Mouse (Mus musculus): ENCODE measurements at regions not wholly inside any gene's neighbourhood (a gene's known extent, or its start where the extent isn't known, plus 50 kb on each side); places are given as distances from the start of the nearest gene placed in this dataset.

DNA sequence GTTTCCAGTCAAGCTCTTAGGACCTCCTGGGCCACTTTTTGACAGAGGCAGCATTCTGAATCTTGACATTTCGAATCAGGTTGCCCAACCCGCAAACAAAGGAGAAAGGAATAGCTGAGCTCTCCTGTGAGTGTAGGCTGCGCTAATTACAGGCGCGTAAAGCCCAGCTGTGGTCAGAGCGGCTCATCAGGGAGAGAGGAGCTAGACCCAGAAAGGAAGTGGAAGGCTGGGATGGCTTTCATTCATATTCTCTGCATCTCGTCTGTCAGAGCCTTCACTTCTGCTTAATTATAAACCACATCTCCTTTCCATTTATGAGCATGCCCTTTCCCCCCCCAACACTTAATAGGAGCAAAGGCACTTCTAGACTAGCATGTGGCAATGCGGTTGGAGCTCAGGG, 265.7 kb upstream of the Pkn2 start:
- TF ChIP-seq MAFK (IDR thresholded peaks at IDR 0.05; ENCODE audit: borderline replicate concordance, low read depth, low read length) (no peak), TAL1 (IDR thresholded peaks at IDR 0.05; ENCODE audit: low read length) (no peak), MAZ (IDR thresholded peaks at IDR 0.05; ENCODE audit: low read depth, low read length) (no peak), BHLHE40 (IDR thresholded peaks at IDR 0.05; ENCODE audit: borderline replicate concordance, low read depth, low read length) (no peak), GATA1 (IDR thresholded peaks at IDR 0.05; ENCODE audit: low read depth, low read length) (no peak), CHD1 (IDR thresholded peaks at IDR 0.05; ENCODE audit: low read depth, low read length) (no peak), POLR2AphosphoS5 (IDR thresholded peaks at IDR 0.05; ENCODE audit: borderline replicate concordance, low read depth, low read length) (no peak), NRF1 (IDR thresholded peaks at IDR 0.05; ENCODE audit: insufficient read depth, low read depth, low read length, poor library complexity, severe bottlenecking) (no peak), POLR2AphosphoS2 (IDR thresholded peaks at IDR 0.05; ENCODE audit: low read length) (no peak), RCOR1 (IDR thresholded peaks at IDR 0.05; ENCODE audit: low read depth, low read length) (no peak), MYB (IDR thresholded peaks at IDR 0.05; ENCODE audit: low read depth, low read length) (no peak), USF1 (IDR thresholded peaks at IDR 0.05; ENCODE audit: low read depth, low read length) (no peak)
- H3K36me3 ChIP-seq (ENCODE audit: control insufficient read depth in 1 of 2, insufficient read depth in 2 of 2, low read length in 2 of 2), result no peaks in the 10 kb centered on the region
- no peak overlapping the region for H3K27ac ChIP-seq (ENCODE audit: control insufficient read depth, low read depth, low read length)
- no peak for DNase-seq (ENCODE audit: low read depth, low spot score)
- no peak overlapping the region for H3K9ac ChIP-seq (ENCODE audit: control insufficient read depth, low read depth, low read length, poor library complexity, severe bottlenecking)
- no peaks in the 10 kb centered on the region for H3K27me3 ChIP-seq (ENCODE audit: control insufficient read depth in 1 of 2, insufficient read depth in 2 of 2, low read length in 2 of 2)
- H3K4me1 ChIP-seq (ENCODE audit: control insufficient read depth in 1 of 2, insufficient read depth in 2 of 2, low read length in 2 of 2), result no peaks in the 10 kb centered on the region
- no peak overlapping the region for H3K4me3 ChIP-seq (ENCODE audit: control insufficient read depth in 1 of 2, insufficient read depth in 1 of 2, low read depth in 2 of 2, low read length in 2 of 2)
- H3K79me2 ChIP-seq (ENCODE audit: control insufficient read depth, insufficient read depth, low read length, poor library complexity), result no peaks in the 10 kb centered on the region
- no peaks in the 10 kb centered on the region for H3K9me3 ChIP-seq (replicated peaks; ENCODE audit: insufficient read depth, low read length)

DNA sequence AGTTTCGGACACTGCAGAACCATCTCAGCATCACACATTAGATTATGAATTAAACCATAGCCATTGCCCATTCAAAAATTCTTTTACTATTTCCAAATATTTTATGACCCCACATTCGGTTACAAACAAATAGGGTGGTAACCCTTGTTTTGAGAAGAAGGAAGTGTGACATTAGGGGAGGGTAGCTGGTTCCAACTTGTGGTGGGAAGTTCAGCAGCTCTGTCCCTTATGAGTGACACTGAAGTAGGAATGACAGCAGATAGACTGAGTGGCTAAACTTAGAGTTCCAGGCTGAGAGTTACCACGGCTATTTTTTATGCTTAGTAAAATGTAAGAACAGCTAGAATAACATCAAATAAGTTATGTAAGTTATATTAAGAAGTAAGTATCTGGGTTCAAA, 257.1 kb upstream of the Pkn2 start:
- no peak for TF ChIP-seq MYB (IDR thresholded peaks at IDR 0.05; ENCODE audit: low read depth, low read length)
- H3K79me2 ChIP-seq (ENCODE audit: control insufficient read depth, insufficient read depth, low read length, poor library complexity), result no peaks in the 10 kb centered on the region
- no peak overlapping the region for H3K27ac ChIP-seq (ENCODE audit: control insufficient read depth, low read depth, low read length)
- no peaks in the 10 kb centered on the region for H3K27me3 ChIP-seq (ENCODE audit: control insufficient read depth in 1 of 2, insufficient read depth in 2 of 2, low read length in 2 of 2)
- no peak for DNase-seq (ENCODE audit: low read depth, low spot score)
- no peak overlapping the region for H3K4me3 ChIP-seq (ENCODE audit: control insufficient read depth in 1 of 2, insufficient read depth in 1 of 2, low read depth in 2 of 2, low read length in 2 of 2)
- H3K4me1 ChIP-seq (ENCODE audit: control insufficient read depth in 1 of 2, insufficient read depth in 2 of 2, low read length in 2 of 2), result no peaks in the 10 kb centered on the region
- H3K9me3 ChIP-seq (replicated peaks; ENCODE audit: insufficient read depth, low read length), result no peaks in the 10 kb centered on the region
- H3K9ac ChIP-seq (ENCODE audit: control insufficient read depth, low read depth, low read length, poor library complexity, severe bottlenecking), result no peak overlapping the region
- H3K36me3 ChIP-seq (ENCODE audit: control insufficient read depth in 1 of 2, insufficient read depth in 2 of 2, low read length in 2 of 2), result no peaks in the 10 kb centered on the region

DNA sequence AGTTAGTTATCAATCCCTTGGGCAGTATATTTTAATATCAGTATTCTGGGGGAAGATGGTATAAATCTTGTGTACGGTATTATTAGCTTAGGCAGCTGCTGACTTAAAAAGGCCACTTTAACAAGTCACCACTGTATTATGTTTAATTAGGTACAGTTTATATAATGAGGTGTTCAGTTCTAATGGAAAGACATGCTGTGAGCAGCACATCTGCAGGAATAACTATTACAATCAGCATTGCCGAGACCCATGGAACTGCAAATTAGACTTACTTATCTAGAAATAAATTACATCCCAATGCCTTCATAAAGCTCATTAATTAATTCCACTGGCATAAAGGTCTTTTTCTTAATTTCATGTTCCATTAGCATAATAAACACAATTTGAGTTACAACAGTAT, 252.7 kb upstream of the Pkn2 start:
- Histone ChIP-seq H3K9me3 (replicated peaks; ENCODE audit: insufficient read depth, low read length) (no peaks in the 10 kb centered on the region), H3K4me1 (ENCODE audit: control insufficient read depth in 1 of 2, insufficient read depth in 2 of 2, low read length in 2 of 2) (no peaks in the 10 kb centered on the region), H3K79me2 (ENCODE audit: control insufficient read depth, insufficient read depth, low read length, poor library complexity) (no peaks in the 10 kb centered on the region), H3K4me3 (ENCODE audit: control insufficient read depth in 1 of 2, insufficient read depth in 1 of 2, low read depth in 2 of 2, low read length in 2 of 2) (no peak overlapping the region), H3K36me3 (ENCODE audit: control insufficient read depth in 1 of 2, insufficient read depth in 2 of 2, low read length in 2 of 2) (no peaks in the 10 kb centered on the region), H3K27me3 (ENCODE audit: control insufficient read depth in 1 of 2, insufficient read depth in 2 of 2, low read length in 2 of 2) (no peaks in the 10 kb centered on the region), H3K27ac (ENCODE audit: control insufficient read depth, low read depth, low read length) (no peak overlapping the region), H3K9ac (ENCODE audit: control insufficient read depth, low read depth, low read length, poor library complexity, severe bottlenecking) (no peak overlapping the region)
- no peak for DNase-seq (ENCODE audit: low read depth, low spot score)
- TF ChIP-seq CHD1 (IDR thresholded peaks at IDR 0.05; ENCODE audit: low read depth, low read length), result no peak
- no peak for TF ChIP-seq MYB (IDR thresholded peaks at IDR 0.05; ENCODE audit: low read depth, low read length)
